Mouse (Mus musculus) CH12.LX (cell line): ENCODE measurements around the gene Lancl3. TPM values are rescaled to one million over a fixed set of nuclear protein-coding genes. Genes with fewer than 3 reads are reported as not detected.

Experiments used
- DNase-seq: peaks from one replicate; pipeline ENCODE4 v3.0.0-alpha.2; 2013; ENCODE audit errors: extremely low read depth
- H3K27ac ChIP-seq: 2 replicates; pipeline ENCODE4 v1.5.1; 2012; ENCODE audit warnings: low read depth, mild to moderate bottlenecking, control low read depth, moderate library complexity; ENCODE audit not compliant: insufficient read depth
- H3K27me3 ChIP-seq: replicated peaks from 2 replicates; pipeline ENCODE3; 2012; ENCODE audit warnings: inconsistent platforms
- H3K36me3 ChIP-seq, 2 experiments: replicated peaks in 1 of 2; 2 replicates each; pipeline versions ENCODE3 to v1.6.1; 2012; ENCODE audit warnings: inconsistent platforms in 1 of 2, low read length in 1 of 2, mild to moderate bottlenecking in 1 of 2, mixed read lengths in 1 of 2, moderate library complexity in 1 of 2; ENCODE audit not compliant: control insufficient read depth in 1 of 2, insufficient read depth in 1 of 2
- H3K4me1 ChIP-seq, 2 experiments: 2 replicates each; pipeline ENCODE4 v1.6.1; 2012; ENCODE audit warnings: inconsistent platforms in 1 of 2, moderate library complexity in 1 of 2; ENCODE audit not compliant: insufficient read depth in 2 of 2, control insufficient read depth in 1 of 2
- H3K4me2 ChIP-seq: 2 replicates; pipeline ENCODE4 v1.6.1; 2012; ENCODE audit warnings: low read depth, mild to moderate bottlenecking, control low read depth; ENCODE audit not compliant: poor library complexity, insufficient read depth, severe bottlenecking
- H3K4me3 ChIP-seq, 3 experiments: fragments of 150-350 bp in 1 of 3; sonication (generic) in 1 of 3; replicated peaks in 1 of 3; 2 replicates each; pipeline versions ENCODE3 to v1.5.1; 2011 to 2012; ENCODE audit warnings: low read depth in 2 of 3, low read length in 2 of 3, mild to moderate bottlenecking in 2 of 3, moderate library complexity in 2 of 3, control low read depth in 1 of 3, improper control_type of control experiment in 1 of 3, inconsistent platforms in 1 of 3, mixed read lengths in 1 of 3; ENCODE audit not compliant: poor library complexity in 1 of 3
- H3K79me2 ChIP-seq: replicated peaks from 2 replicates; pipeline ENCODE4 v1.6.1; 2012; ENCODE audit warnings: mild to moderate bottlenecking, moderate library complexity; ENCODE audit not compliant: control insufficient read depth, poor library complexity, insufficient read depth, severe bottlenecking; ENCODE audit errors: extremely low read depth
- H3K9ac ChIP-seq: 2 replicates; pipeline ENCODE4 v1.6.1; 2012; ENCODE audit warnings: low read depth, mild to moderate bottlenecking, control low read depth, moderate library complexity; ENCODE audit not compliant: insufficient read depth
- H3K9me3 ChIP-seq: replicated peaks from 2 replicates; pipeline ENCODE3; 2012; ENCODE audit warnings: low read length, inconsistent platforms, mixed read lengths
- BHLHE40 ChIP-seq: IDR thresholded peaks from 2 replicates; pipeline ENCODE4 v1.6.1; 2011; ENCODE audit warnings: mild to moderate bottlenecking, low read depth, low read length, improper control_type of control experiment
- CTCF ChIP-seq, 2 experiments: IDR thresholded peaks in 1 of 2; conservative IDR thresholded peaks in 1 of 2; 2 replicates each; pipeline ENCODE4 v1.5.1; 2011 to 2012; ENCODE audit warnings: low read depth in 2 of 2, low read length in 2 of 2, improper control_type of control experiment in 1 of 2, inconsistent platforms in 1 of 2, mild to moderate bottlenecking in 1 of 2, moderate library complexity in 1 of 2
- ELF1 ChIP-seq: IDR thresholded peaks from 2 replicates; pipeline ENCODE4 v1.6.1; 2014; ENCODE audit warnings: low read depth, mild to moderate bottlenecking, inconsistent platforms, low read length, improper control_type of control experiment
- ETS1 ChIP-seq: conservative IDR thresholded peaks from 2 replicates; pipeline ENCODE4 v1.6.1; 2012; ENCODE audit warnings: low read depth, mild to moderate bottlenecking, inconsistent platforms, low read length, improper control_type of control experiment, moderate library complexity
- IRF4 ChIP-seq: IDR thresholded peaks from 2 replicates; pipeline ENCODE4 v1.6.1; 2014; ENCODE audit warnings: low read depth, mild to moderate bottlenecking, inconsistent platforms, low read length, improper control_type of control experiment
- JUN ChIP-seq: IDR thresholded peaks from 2 replicates; pipeline ENCODE4 v1.6.1; 2011; ENCODE audit warnings: low read depth, mild to moderate bottlenecking, low read length, improper control_type of control experiment, moderate library complexity; ENCODE audit not compliant: insufficient read depth
- JUND ChIP-seq: conservative IDR thresholded peaks from 2 replicates; pipeline ENCODE4 v1.6.1; 2011; ENCODE audit warnings: low read depth, low read length, improper control_type of control experiment
- KAT2A ChIP-seq: IDR thresholded peaks from 2 replicates; pipeline ENCODE4 v1.6.1; 2012; ENCODE audit warnings: low read length, improper control_type of control experiment, inconsistent platforms; ENCODE audit not compliant: insufficient replicate concordance
- MAFK ChIP-seq: IDR thresholded peaks from 2 replicates; pipeline ENCODE4 v1.6.1; 2011; ENCODE audit warnings: low read length, improper control_type of control experiment; ENCODE audit not compliant: insufficient replicate concordance
- MEF2A ChIP-seq: IDR thresholded peaks from 2 replicates; pipeline ENCODE4 v1.6.1; 2014; ENCODE audit warnings: low read depth, mild to moderate bottlenecking, inconsistent platforms, low read length, improper control_type of control experiment, borderline replicate concordance
- MYC ChIP-seq: IDR thresholded peaks from 2 replicates; pipeline ENCODE4 v1.6.1; 2011; ENCODE audit warnings: low read depth, mild to moderate bottlenecking, improper control_type of control experiment, low read length
- PAX5 ChIP-seq: IDR thresholded peaks from 2 replicates; pipeline ENCODE4 v1.6.1; 2012; ENCODE audit warnings: low read length, inconsistent platforms, mixed read lengths
- RCOR1 ChIP-seq: conservative IDR thresholded peaks from 2 replicates; pipeline ENCODE4 v1.6.1; 2012; ENCODE audit warnings: low read depth, mild to moderate bottlenecking, inconsistent platforms, low read length, improper control_type of control experiment
- TCF12 ChIP-seq: IDR thresholded peaks from 2 replicates; pipeline ENCODE4 v1.6.1; 2014; ENCODE audit warnings: low read depth, mild to moderate bottlenecking, inconsistent platforms, low read length, improper control_type of control experiment
- UBTF ChIP-seq: IDR thresholded peaks from 2 replicates; pipeline ENCODE4 v1.6.1; 2012; ENCODE audit warnings: low read depth, mild to moderate bottlenecking, inconsistent platforms, low read length, improper control_type of control experiment, moderate library complexity
- USF2 ChIP-seq: conservative IDR thresholded peaks from 2 replicates; pipeline ENCODE4 v1.6.1; 2011; ENCODE audit warnings: low read depth, low read length, improper control_type of control experiment
- dilution Hi-C: fragments of 300-500 bp; cut with MboI; formaldehyde crosslinking; loops from 2 replicates; pipeline ENCODE4 v1.14.3; 2020; ENCODE audit warnings: low sequenced_read_pairs; ENCODE audit not compliant: extremely low pct_unique_long_range_greater_than_20kb, extremely low pct_ligation_motif_present
- in situ Hi-C: fragments of 300-500 bp; cut with MboI; formaldehyde crosslinking; loops from 3 replicates; pipeline ENCODE4 v1.14.3; 2019; ENCODE audit warnings: low sequenced_read_pairs, low pct_ligation_motif_present, low pct_unique_long_range_greater_than_20kb, mixed read lengths
- polyA plus RNA-seq: library from polyadenylated mRNA; unstranded; fragments of >175 nt; gene quantifications from 2 replicates; pipeline ENCODE4 v1.2.1, GENCODE M21; 2012; ENCODE audit warnings: low read depth; ENCODE audit not compliant: insufficient read length
- total RNA-seq, 2 experiments: library from RNA; depleted of rRNA; stranded (reverse); fragments of 300-350 nt in 1 of 2; fragments of >200 nt in 1 of 2; gene quantifications; 2 replicates each; pipeline ENCODE4 v1.2.3; 2012 to 2014

Gene Lancl3
- total and polyA plus RNA-seq, 3 experiments = 0.07 TPM; not detected in 2

DNA sequence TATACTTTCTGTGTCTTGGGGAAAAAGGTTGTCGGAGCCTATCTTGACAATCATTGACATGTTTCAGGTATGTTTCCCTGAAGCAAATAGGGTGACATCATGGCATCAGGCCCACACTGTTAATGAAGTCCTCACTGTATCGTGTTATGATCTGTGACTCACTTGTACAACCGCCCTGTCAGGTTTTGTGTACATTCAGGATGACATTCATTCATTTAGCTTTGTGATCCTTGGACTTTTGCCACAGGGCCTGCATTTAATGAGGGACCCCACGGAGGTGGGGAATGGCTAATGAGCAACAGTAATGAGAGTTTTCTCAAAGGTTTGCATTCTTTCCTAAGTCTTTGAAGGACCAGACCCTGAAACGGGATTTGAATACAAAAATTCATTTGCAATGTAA, 49.2 kb downstream of the Lancl3 start:
- no peak overlapping the region for H3K4me3 ChIP-seq
- H3K27ac ChIP-seq = no peak overlapping the region
- no peaks in the 10 kb centered on the region for H3K9me3 ChIP-seq
- no peaks in the 10 kb centered on the region for H3K79me2 ChIP-seq
- H3K4me2 ChIP-seq = no peak overlapping the region
- dilution Hi-C loops = no loop called here
- DNase-seq = no peak
- H3K9ac ChIP-seq = no peak overlapping the region
- no peak for TF ChIP-seq CTCF (conservative IDR thresholded peaks at IDR 0.05 in 1 of 2, IDR thresholded peaks at IDR 0.05 in 1 of 2; ENCODE audit: low read depth in 2 of 2, low read length in 2 of 2)
- no peaks in the 10 kb centered on the region for H3K36me3 ChIP-seq
- in situ Hi-C loops = no loop called here
- no peaks in the 10 kb centered on the region for H3K27me3 ChIP-seq
- H3K4me1 ChIP-seq = peaks cover 0 to 7% of the 10 kb centered on the region in 2 experiments; a peak in 2 of 4 replicates

DNA sequence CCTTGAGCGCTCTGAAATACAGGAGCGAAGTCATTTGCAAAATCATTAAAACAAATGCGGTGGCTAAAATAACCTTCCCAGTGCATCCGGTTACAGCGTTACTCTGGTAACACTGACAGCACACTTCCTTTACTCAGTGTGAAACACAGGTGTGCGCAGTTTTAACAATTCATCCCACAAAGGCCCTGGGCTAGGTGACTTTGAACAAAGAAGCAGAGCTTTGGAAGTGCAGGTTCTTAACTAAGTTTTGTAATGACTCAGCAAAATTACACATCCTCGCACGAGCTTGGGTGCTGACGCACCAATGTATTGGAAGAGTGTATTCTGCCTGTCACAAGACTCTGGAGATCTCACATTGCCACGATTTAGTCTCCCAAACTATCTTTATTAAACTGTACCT, 54.3 kb downstream of the Lancl3 start:
- TF ChIP-seq ELF1 = no peak
- TF ChIP-seq BHLHE40 = peak; percentile 72
- peak; percentile 69 for TF ChIP-seq IRF4
- 0 out of 2 replicates have a peak, but pooled peaks have one; percentile 23 for TF ChIP-seq JUN
- TF ChIP-seq PAX5 = no peak
- no peak for TF ChIP-seq CTCF (conservative IDR thresholded peaks at IDR 0.05 in 1 of 2, IDR thresholded peaks at IDR 0.05 in 1 of 2; ENCODE audit: low read depth in 2 of 2, low read length in 2 of 2)
- TF ChIP-seq UBTF = no peak
- peak; percentile 66; the same call in 1 of the 2 replicates for TF ChIP-seq JUND
- TF ChIP-seq KAT2A = no peak
- TF ChIP-seq MEF2A = 0 out of 2 replicates have a peak, but pooled peaks have one; percentile 61
- peak; percentile 49; the same call in 1 of the 2 replicates for TF ChIP-seq TCF12
- no peak for TF ChIP-seq MYC
- TF ChIP-seq RCOR1 = no peak
- TF ChIP-seq MAFK = peak; percentile 95
- TF ChIP-seq USF2 = no peak
- TF ChIP-seq ETS1 = 0 out of 2 replicates have a peak, but pooled peaks have one; percentile 51
- Histone ChIP-seq H3K4me1 (peaks cover 0 to 5% of the 10 kb centered on the region in 2 experiments; a peak in 1 of 4 replicates), H3K9ac (no peak overlapping the region), H3K79me2 (no peaks in the 10 kb centered on the region), H3K4me3 (no peak overlapping the region), H3K27me3 (no peaks in the 10 kb centered on the region), H3K27ac (no peak overlapping the region), H3K9me3 (no peaks in the 10 kb centered on the region), H3K4me2 (peak overlapping the region; percentile 78), H3K36me3 (no peaks in the 10 kb centered on the region)
- peak; percentile 60 for DNase-seq
- in situ Hi-C loops = no loop called here
- dilution Hi-C loops = no loop called here
